Mouse (Mus musculus): ENCODE measurements around the gene Prcd. TPM values are rescaled to one million over a fixed set of nuclear protein-coding genes. Genes with fewer than 3 reads are reported as not detected.
A peak's percentile ranks its signal among the peaks of the same experiment; 100 is the strongest.
"Not testable (repeated sequence)": the region's sequence is repeated elsewhere in the genome, so short reads cannot be mapped to it uniquely, and the experiment has no call there.

Gene Prcd
- polyA plus RNA-seq, 1 experiment from 2014 or later, result 1.9 TPM

DNA sequence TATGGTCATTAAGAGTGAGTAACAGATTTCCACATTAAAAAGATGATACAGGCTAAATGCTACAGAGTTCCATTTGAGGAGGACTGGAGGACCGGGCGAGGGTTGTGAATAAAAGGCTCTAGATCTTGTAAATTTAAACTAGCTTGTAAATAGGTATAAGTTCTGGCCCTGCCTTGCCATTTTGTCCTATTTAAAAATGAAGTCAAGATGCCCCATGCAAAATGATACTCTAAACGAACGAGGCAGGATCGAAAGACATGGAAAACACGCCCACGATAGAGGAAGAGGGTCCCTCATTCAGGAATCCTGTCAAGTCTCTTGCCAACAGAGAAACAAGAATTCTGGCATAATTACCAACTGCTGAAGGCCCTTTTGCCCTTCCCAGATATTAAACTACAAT is 17.1 kb downstream of the Prcd start:
- no peak for ATAC-seq
- Histone ChIP-seq H3K9ac (ENCODE audit: low read depth, low read length) (no peak overlapping the region), H3K4me2 (ENCODE audit: low read depth, low read length) (no peak overlapping the region), H3K27ac (ENCODE audit: low read length) (no peak overlapping the region), H3K4me1 (ENCODE audit: control insufficient read depth, insufficient read depth, low read length) (peaks cover 30% of the 10 kb centered on the region), H3K36me3 (ENCODE audit: control insufficient read depth, insufficient read depth, low read length) (peaks cover 10% of the 10 kb centered on the region; the same call in 1 of the 2 replicates), H3K4me3 (ENCODE audit: low read length) (no peak overlapping the region), H3K9me3 (ENCODE audit: control insufficient read depth, low read length) (no peaks in the 10 kb centered on the region), H3K27me3 (replicated peaks; ENCODE audit: control insufficient read depth, insufficient read depth, low read length) (no peaks in the 10 kb centered on the region)
- WGBS, result 82% methylated on average over 7 of the region's 7 CpGs

DNA sequence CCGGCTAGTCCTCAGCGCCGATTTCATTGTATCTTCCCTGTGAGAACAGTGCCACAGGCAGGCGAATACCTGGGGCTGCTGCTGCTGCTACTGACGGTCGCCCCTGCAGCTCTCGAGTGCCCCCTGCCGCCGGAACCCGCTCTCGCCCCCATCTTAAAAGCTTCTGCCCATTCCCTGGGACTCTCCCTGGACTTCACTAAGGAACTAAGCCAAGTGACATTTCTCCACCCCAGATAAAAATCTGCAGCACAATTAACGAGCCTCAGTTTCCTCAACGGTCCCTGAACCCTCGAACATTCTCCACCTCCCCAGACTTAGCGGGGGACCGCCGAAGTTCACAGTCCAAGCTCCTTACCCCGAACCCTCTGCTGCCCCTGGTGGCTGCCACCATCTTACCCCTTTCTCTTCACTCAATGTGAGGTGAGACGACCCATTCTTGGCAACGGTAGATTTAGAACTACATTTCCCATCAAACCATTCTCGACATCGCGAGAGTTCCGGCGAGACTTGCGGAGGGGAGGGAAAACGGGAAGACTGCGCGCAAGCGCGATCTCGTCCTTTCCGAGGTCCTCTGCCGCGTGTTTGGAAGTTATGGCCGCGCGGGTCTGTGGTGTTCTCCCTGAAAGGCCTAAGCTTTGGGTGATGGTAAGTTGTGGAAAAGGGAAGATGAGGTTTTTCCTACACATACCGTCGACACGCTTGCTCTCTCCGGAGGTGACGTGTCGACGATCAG is 17.9 kb downstream of the Prcd start:
- Histone ChIP-seq H3K4me1 (ENCODE audit: control insufficient read depth, insufficient read depth, low read length) (peaks cover 35% of the 10 kb centered on the region), H3K9ac (ENCODE audit: low read depth, low read length) (peak overlapping the region; percentile 94), H3K27me3 (replicated peaks; ENCODE audit: control insufficient read depth, insufficient read depth, low read length) (no peaks in the 10 kb centered on the region), H3K4me2 (ENCODE audit: low read depth, low read length) (peak overlapping the region; percentile 67), H3K4me3 (ENCODE audit: low read length) (peak overlapping the region; percentile 80), H3K27ac (ENCODE audit: low read length) (peak overlapping the region; percentile 82), H3K36me3 (ENCODE audit: control insufficient read depth, insufficient read depth, low read length) (peaks cover 16% of the 10 kb centered on the region), H3K9me3 (ENCODE audit: control insufficient read depth, low read length) (no peaks in the 10 kb centered on the region)
- WGBS, result under 1% methylated on average over 45 of the region's 45 CpGs
- ATAC-seq, result peak; percentile 82

DNA sequence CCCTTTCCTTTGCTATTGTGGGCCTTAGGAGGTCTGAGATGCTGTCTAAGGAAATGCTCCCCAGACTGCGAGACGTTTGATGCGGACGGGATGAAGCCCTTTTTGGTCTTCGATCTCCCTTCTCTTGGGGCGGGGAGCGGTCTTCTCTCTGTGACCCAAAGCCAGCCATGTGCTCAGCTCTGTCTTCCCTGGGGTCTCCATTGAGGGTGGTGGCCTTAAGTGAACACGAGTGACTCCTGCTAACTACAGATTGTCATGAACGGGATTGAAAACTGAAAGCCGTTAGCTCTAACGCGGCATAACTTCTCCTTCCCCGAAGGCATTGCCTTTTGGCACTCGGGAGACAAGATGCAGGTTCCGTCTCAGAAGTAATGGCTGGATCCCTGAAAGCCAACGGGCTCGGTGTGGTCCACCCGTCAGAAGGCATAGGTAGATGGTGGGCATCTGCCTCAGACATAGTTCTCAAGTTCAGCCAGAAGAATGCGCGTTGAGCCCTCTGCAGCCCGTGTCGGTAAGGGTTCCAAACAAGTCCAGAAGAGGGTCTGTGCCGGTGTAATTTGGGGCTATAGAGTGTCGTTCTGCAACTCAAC is 18.6 kb downstream of the Prcd start:
- ATAC-seq, result no peak
- H3K9ac ChIP-seq (ENCODE audit: low read depth, low read length), result peak overlapping the region; percentile 94
- H3K9me3 ChIP-seq (ENCODE audit: control insufficient read depth, low read length), result no peaks in the 10 kb centered on the region
- peaks cover 35% of the 10 kb centered on the region for H3K4me1 ChIP-seq (ENCODE audit: control insufficient read depth, insufficient read depth, low read length)
- peak overlapping the region; percentile 80 for H3K4me3 ChIP-seq (ENCODE audit: low read length)
- H3K27me3 ChIP-seq (replicated peaks; ENCODE audit: control insufficient read depth, insufficient read depth, low read length), result no peaks in the 10 kb centered on the region
- H3K4me2 ChIP-seq (ENCODE audit: low read depth, low read length), result peak overlapping the region; percentile 67
- peaks cover 19% of the 10 kb centered on the region for H3K36me3 ChIP-seq (ENCODE audit: control insufficient read depth, insufficient read depth, low read length)
- 1% methylated on average over 24 of the region's 24 CpGs for WGBS
- peak overlapping the region; percentile 82 for H3K27ac ChIP-seq (ENCODE audit: low read length)

GRCm38 (mm10) chr11:116672595-116672994 is 19.3 kb downstream of the Prcd start:
- ATAC-seq, result no peak
- H3K4me2 ChIP-seq (ENCODE audit: low read depth, low read length), result peak overlapping the region; percentile 67

DNA sequence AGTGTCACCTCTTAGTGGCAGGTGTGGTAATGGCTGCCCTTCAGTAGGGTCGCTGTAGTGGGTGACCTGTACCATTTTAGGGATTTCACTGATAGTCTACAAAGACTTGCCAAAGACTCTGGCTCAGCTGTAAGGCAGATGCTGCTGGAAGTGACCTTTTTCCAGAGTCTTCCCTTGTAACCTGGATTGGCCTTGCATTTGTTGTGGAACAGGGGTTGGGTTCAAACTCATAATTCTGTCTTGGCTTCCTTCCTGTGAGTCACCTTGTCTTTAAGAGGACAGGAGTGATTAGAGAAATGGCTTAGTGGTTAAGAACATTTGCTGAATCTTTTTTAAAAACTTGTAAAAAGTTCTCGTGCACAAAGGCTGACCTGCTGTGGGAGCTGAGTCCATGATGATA is 20.1 kb downstream of the Prcd start:
- Histone ChIP-seq H3K9me3 (ENCODE audit: control insufficient read depth, low read length) (no peaks in the 10 kb centered on the region), H3K9ac (ENCODE audit: low read depth, low read length) (peak overlapping the region; percentile 94), H3K27ac (ENCODE audit: low read length) (peak overlapping the region; percentile 53), H3K27me3 (replicated peaks; ENCODE audit: control insufficient read depth, insufficient read depth, low read length) (no peaks in the 10 kb centered on the region), H3K4me2 (ENCODE audit: low read depth, low read length) (peak overlapping the region; percentile 67), H3K4me3 (ENCODE audit: low read length) (peak overlapping the region; percentile 80), H3K36me3 (ENCODE audit: control insufficient read depth, insufficient read depth, low read length) (peaks cover 23% of the 10 kb centered on the region), H3K4me1 (ENCODE audit: control insufficient read depth, insufficient read depth, low read length) (peaks cover 35% of the 10 kb centered on the region)
- WGBS, result 80% methylated on average over 2 of the region's 2 CpGs
- no peak for ATAC-seq

More at GRCm38 (mm10) chr11:116672595-116672994, 19.3 kb downstream of the Prcd start:
- WGBS, result 9% methylated on average over 7 of the region's 7 CpGs
- peak overlapping the region; percentile 80 for H3K4me3 ChIP-seq (ENCODE audit: low read length)
- H3K27me3 ChIP-seq (replicated peaks; ENCODE audit: control insufficient read depth, insufficient read depth, low read length), result no peaks in the 10 kb centered on the region
- H3K4me1 ChIP-seq (ENCODE audit: control insufficient read depth, insufficient read depth, low read length), result peaks cover 35% of the 10 kb centered on the region
- H3K27ac ChIP-seq (ENCODE audit: low read length), result peak overlapping the region; percentile 27
- H3K9ac ChIP-seq (ENCODE audit: low read depth, low read length), result peak overlapping the region; percentile 94
- peaks cover 19% of the 10 kb centered on the region for H3K36me3 ChIP-seq (ENCODE audit: control insufficient read depth, insufficient read depth, low read length)
- no peaks in the 10 kb centered on the region for H3K9me3 ChIP-seq (ENCODE audit: control insufficient read depth, low read length)

- Histone ChIP-seq H3K27ac (ENCODE audit: low read length) (peak overlapping the region; percentile 88), H3K4me1 (ENCODE audit: control insufficient read depth, insufficient read depth, low read length) (peaks cover 35% of the 10 kb centered on the region), H3K4me2 (ENCODE audit: low read depth, low read length) (peak overlapping the region; percentile 67), H3K36me3 (ENCODE audit: control insufficient read depth, insufficient read depth, low read length) (peaks cover 24% of the 10 kb centered on the region), H3K27me3 (replicated peaks; ENCODE audit: control insufficient read depth, insufficient read depth, low read length) (no peaks in the 10 kb centered on the region), H3K9ac (ENCODE audit: low read depth, low read length) (peak overlapping the region; percentile 25; the same call in 1 of the 2 replicates), H3K9me3 (ENCODE audit: control insufficient read depth, low read length) (no peaks in the 10 kb centered on the region), H3K4me3 (ENCODE audit: low read length) (0 out of 2 replicates have a peak overlapping the region, but pooled peaks have one; percentile 4)
- ATAC-seq, result peak; percentile 21; the same call in 1 of the 2 replicates
- 72% methylated on average over 7 of the region's 7 CpGs for WGBS
Observed at GRCm38 (mm10) chr11:116674616-116675379, 21.5 kb downstream of the Prcd start.

GRCm38 (mm10) chr11:116675429-116675828 is 22.1 kb downstream of the Prcd start:
- H3K27ac ChIP-seq (ENCODE audit: low read length), result peak overlapping the region; percentile 88
- H3K9ac ChIP-seq (ENCODE audit: low read depth, low read length); H3K4me3 ChIP-seq (ENCODE audit: low read length); H3K27me3 ChIP-seq (replicated peaks; ENCODE audit: control insufficient read depth, insufficient read depth, low read length); H3K9me3 ChIP-seq (ENCODE audit: control insufficient read depth, low read length): not testable (repeated sequence)
- 0 out of 2 replicates have a peak overlapping the region, but pooled peaks have one; percentile 67 for H3K4me2 ChIP-seq (ENCODE audit: low read depth, low read length)
- peaks cover 26% of the 10 kb centered on the region for H3K36me3 ChIP-seq (ENCODE audit: control insufficient read depth, insufficient read depth, low read length)
- ATAC-seq, result peak; percentile 34
- peaks cover 35% of the 10 kb centered on the region for H3K4me1 ChIP-seq (ENCODE audit: control insufficient read depth, insufficient read depth, low read length)
- 60% methylated on average over 6 of the region's 6 CpGs for WGBS

DNA sequence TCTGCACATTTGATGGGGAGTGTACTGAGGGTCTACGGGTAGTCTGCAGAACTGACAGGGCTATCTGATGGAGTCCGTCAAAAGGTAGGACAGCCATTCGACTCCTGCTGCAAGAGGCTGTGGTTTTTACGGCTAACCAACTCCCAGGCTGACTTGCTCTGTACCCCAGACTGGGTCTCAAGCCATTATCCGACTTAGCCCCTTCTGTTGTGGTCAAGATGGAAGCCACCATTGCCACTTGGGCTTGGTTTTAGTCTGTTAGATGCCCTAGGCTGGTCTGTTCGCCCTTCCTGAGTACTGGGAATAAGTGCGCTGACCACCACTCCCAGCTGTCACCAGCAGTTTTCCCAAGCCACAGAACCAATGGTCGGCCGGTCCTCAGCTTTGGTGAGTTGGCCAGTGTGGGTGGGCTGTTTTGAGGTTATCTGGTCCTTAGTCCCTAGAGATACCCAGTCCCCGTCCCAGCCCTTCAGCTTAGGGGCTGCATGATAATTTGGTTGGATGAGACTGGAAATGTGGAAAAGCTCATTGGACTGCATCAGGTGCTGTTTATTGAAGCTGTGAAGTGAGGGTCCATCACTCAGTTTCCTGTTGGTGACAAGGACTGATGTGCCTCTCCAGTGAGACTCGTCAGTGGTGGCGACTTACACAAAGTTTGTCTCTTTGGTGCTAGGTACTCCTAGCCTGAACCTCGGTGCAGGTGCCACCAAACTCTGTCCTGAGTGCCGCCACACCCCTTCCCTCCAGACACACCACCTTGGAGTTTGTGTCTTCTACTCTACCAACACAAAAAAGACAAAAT is 23.0 kb downstream of the Prcd start:
- H3K4me3 ChIP-seq (ENCODE audit: low read length), result no peak overlapping the region
- H3K4me1 ChIP-seq (ENCODE audit: control insufficient read depth, insufficient read depth, low read length), result peaks cover 29% of the 10 kb centered on the region
- H3K9ac ChIP-seq (ENCODE audit: low read depth, low read length), result no peak overlapping the region
- no peak overlapping the region for H3K4me2 ChIP-seq (ENCODE audit: low read depth, low read length)
- no peaks in the 10 kb centered on the region for H3K27me3 ChIP-seq (replicated peaks; ENCODE audit: control insufficient read depth, insufficient read depth, low read length)
- no peaks in the 10 kb centered on the region for H3K9me3 ChIP-seq (ENCODE audit: control insufficient read depth, low read length)
- H3K36me3 ChIP-seq (ENCODE audit: control insufficient read depth, insufficient read depth, low read length), result peaks cover 26% of the 10 kb centered on the region
- 86% methylated on average over 14 of the region's 14 CpGs for WGBS
- peak overlapping the region; percentile 72 for H3K27ac ChIP-seq (ENCODE audit: low read length)
- ATAC-seq, result no peak
